Mouse (Mus musculus): ENCODE results near the gene Gm47955. TPM values are rescaled to one million over a fixed set of nuclear protein-coding genes. Genes with fewer than 3 reads are reported as not detected.
"Not testable (repeated sequence)": the region's sequence is repeated elsewhere in the genome, so short reads cannot be mapped to it uniquely, and the experiment has no call there.

The Gm47955 gene
- total RNA-seq, 1 experiment = not detected

- TF ChIP-seq ZNF384 (IDR thresholded peaks at IDR 0.05; ENCODE audit: low read depth, low read length) = no peak
- TF ChIP-seq ZC3H11A (IDR thresholded peaks at IDR 0.05; ENCODE audit: borderline replicate concordance, low read depth, low read length) = no peak
- no peak for TF ChIP-seq MAFK (IDR thresholded peaks at IDR 0.05; ENCODE audit: insufficient read depth, low read depth, low read length)
- TF ChIP-seq CHD2 (IDR thresholded peaks at IDR 0.05; ENCODE audit: low read depth, low read length) = no peak
- TF ChIP-seq HCFC1 (IDR thresholded peaks at IDR 0.05; ENCODE audit: borderline replicate concordance, insufficient read depth, low read length) = no peak
- 0 out of 2 replicates have a peak, but pooled peaks cover 2% of the 10 kb centered on the region for H3K9me3 ChIP-seq (ENCODE audit: control insufficient read depth, insufficient read depth, low read depth, low read length)
- in situ Hi-C loops (cut with MboI; ENCODE audit: low sequenced_read_pairs in 2 of 2, unreplicated experiment in 2 of 2) = no loop called here
- no peak for DNase-seq (ENCODE audit: low read depth, low spot score)
- H3K36me3 ChIP-seq (ENCODE audit: control insufficient read depth, insufficient read depth, low read length, poor library complexity, severe bottlenecking) = no peaks in the 10 kb centered on the region
- H3K9ac ChIP-seq (ENCODE audit: insufficient read depth, low read depth, low read length, poor library complexity, severe bottlenecking) = no peak overlapping the region
- H3K4me3 ChIP-seq (ENCODE audit: insufficient read depth in 1 of 2, low read depth in 1 of 2, low read length in 2 of 2, poor library complexity in 1 of 2, severe bottlenecking in 1 of 2) = no peak overlapping the region
- H3K27ac ChIP-seq (ENCODE audit: insufficient read depth, low read depth, low read length, poor library complexity, severe bottlenecking) = no peak overlapping the region
- no peaks in the 10 kb centered on the region for H3K4me1 ChIP-seq (ENCODE audit: control insufficient read depth in 2 of 2, insufficient read depth in 2 of 2, low read length in 2 of 2, poor library complexity in 1 of 2)
These were observed 21.4 kb upstream of the Gm47955 start for GRCm38 (mm10) chr1:82938666-82939065.

DNA sequence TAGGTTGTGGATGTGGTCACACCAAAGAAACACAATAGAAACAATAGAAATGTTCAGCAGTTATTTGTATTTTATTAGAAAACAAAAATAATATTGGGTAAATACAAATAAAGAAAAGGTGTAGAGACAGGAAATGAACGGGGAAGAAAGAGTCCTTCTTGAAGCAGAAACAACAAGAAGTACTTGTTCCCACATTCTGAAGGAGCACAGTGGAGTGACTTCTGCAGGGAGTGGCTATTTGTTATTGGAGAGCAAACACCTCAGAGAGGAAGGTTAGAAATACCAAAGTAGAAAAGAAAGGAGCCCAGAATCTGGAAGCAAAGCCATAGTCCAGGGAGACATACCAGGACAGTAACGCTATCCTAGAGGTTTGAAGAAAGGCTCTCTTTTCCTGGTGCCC lies 17.6 kb upstream of the Gm47955 start:
- H3K4me3 ChIP-seq (ENCODE audit: insufficient read depth in 1 of 2, low read depth in 1 of 2, low read length in 2 of 2, poor library complexity in 1 of 2, severe bottlenecking in 1 of 2); H3K36me3 ChIP-seq (ENCODE audit: control insufficient read depth, insufficient read depth, low read length, poor library complexity, severe bottlenecking); H3K4me1 ChIP-seq (ENCODE audit: control insufficient read depth in 2 of 2, insufficient read depth in 2 of 2, low read length in 2 of 2, poor library complexity in 1 of 2); DNase-seq (ENCODE audit: low read depth, low spot score); H3K9me3 ChIP-seq (ENCODE audit: control insufficient read depth, insufficient read depth, low read depth, low read length); H3K27ac ChIP-seq (ENCODE audit: insufficient read depth, low read depth, low read length, poor library complexity, severe bottlenecking); H3K9ac ChIP-seq (ENCODE audit: insufficient read depth, low read depth, low read length, poor library complexity, severe bottlenecking); in situ Hi-C loops (cut with MboI; ENCODE audit: low sequenced_read_pairs in 2 of 2, unreplicated experiment in 2 of 2): not testable (repeated sequence)

GRCm38 (mm10) chr1:82943295-82943694 lies 16.8 kb upstream of the Gm47955 start, which contains the start of gene A030003K21Rik:
Gene A030003K21Rik, minus strand, starts transcription at chr1:82943388.
- H3K4me3 ChIP-seq (ENCODE audit: insufficient read depth in 1 of 2, low read depth in 1 of 2, low read length in 2 of 2, poor library complexity in 1 of 2, severe bottlenecking in 1 of 2); H3K4me1 ChIP-seq (ENCODE audit: control insufficient read depth in 2 of 2, insufficient read depth in 2 of 2, low read length in 2 of 2, poor library complexity in 1 of 2); in situ Hi-C loops (cut with MboI; ENCODE audit: low sequenced_read_pairs in 2 of 2, unreplicated experiment in 2 of 2); H3K9me3 ChIP-seq (ENCODE audit: control insufficient read depth, insufficient read depth, low read depth, low read length); H3K36me3 ChIP-seq (ENCODE audit: control insufficient read depth, insufficient read depth, low read length, poor library complexity, severe bottlenecking); DNase-seq (ENCODE audit: low read depth, low spot score); H3K27ac ChIP-seq (ENCODE audit: insufficient read depth, low read depth, low read length, poor library complexity, severe bottlenecking); H3K9ac ChIP-seq (ENCODE audit: insufficient read depth, low read depth, low read length, poor library complexity, severe bottlenecking): not testable (repeated sequence)

- DNase-seq (ENCODE audit: low read depth, low spot score); H3K9me3 ChIP-seq (ENCODE audit: control insufficient read depth, insufficient read depth, low read depth, low read length); H3K36me3 ChIP-seq (ENCODE audit: control insufficient read depth, insufficient read depth, low read length, poor library complexity, severe bottlenecking); H3K4me3 ChIP-seq (ENCODE audit: insufficient read depth in 1 of 2, low read depth in 1 of 2, low read length in 2 of 2, poor library complexity in 1 of 2, severe bottlenecking in 1 of 2); in situ Hi-C loops (cut with MboI; ENCODE audit: low sequenced_read_pairs in 2 of 2, unreplicated experiment in 2 of 2); H3K4me1 ChIP-seq (ENCODE audit: control insufficient read depth in 2 of 2, insufficient read depth in 2 of 2, low read length in 2 of 2, poor library complexity in 1 of 2); H3K9ac ChIP-seq (ENCODE audit: insufficient read depth, low read depth, low read length, poor library complexity, severe bottlenecking); H3K27ac ChIP-seq (ENCODE audit: insufficient read depth, low read depth, low read length, poor library complexity, severe bottlenecking): not testable (repeated sequence)
These were observed 14.1 kb upstream of the Gm47955 start for GRCm38 (mm10) chr1:82946029-82946428.

DNA sequence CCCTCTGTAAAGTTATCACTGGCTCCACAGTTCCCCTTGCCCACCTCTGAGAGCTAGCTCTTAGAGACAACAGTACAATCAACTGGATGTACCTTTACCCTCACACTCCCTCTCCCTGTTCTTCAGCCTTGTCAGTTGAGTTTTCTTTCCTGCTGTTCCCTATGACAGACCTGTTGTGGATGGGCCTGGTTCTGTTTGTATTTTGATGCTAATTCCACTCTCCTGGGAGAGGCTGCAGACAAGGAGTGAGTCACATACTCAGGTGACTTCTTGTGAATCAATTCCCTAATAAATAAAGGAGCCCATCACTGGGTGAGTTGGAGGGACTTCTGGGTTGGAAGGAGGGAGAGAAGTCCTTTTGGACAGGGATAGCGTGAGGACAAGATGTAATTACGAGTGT lies 11.5 kb upstream of the Gm47955 start:
- in situ Hi-C loops (cut with MboI; ENCODE audit: low sequenced_read_pairs in 2 of 2, unreplicated experiment in 2 of 2) = no loop called here

DNA sequence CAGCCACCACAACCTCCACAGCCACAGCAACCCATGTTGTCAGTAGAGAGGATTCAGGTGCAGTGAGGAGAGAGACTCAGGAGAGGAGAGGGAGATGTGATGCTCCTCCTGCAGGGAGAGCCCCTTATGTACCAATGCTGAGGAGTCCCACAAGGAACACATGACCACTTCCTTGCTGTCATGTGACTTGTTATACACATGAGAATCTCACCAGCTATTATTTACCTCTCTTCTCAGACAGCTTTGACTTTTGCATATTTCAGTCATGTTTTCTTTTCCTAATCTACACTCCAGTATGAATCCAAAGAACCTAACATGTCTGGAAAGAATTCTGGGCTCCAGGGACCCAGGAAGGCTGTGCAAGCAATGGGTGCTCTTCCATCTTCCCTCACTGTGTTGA lies 4.2 kb upstream of the Gm47955 start, which contains the start of gene Gm7544:
Gene Gm7544 (minus strand): TSS at position 101 of the 400 bp plus-strand sequence.
- DNase-seq (ENCODE audit: low read depth, low spot score); H3K9me3 ChIP-seq (ENCODE audit: control insufficient read depth, insufficient read depth, low read depth, low read length); H3K36me3 ChIP-seq (ENCODE audit: control insufficient read depth, insufficient read depth, low read length, poor library complexity, severe bottlenecking); H3K4me1 ChIP-seq (ENCODE audit: control insufficient read depth in 2 of 2, insufficient read depth in 2 of 2, low read length in 2 of 2, poor library complexity in 1 of 2); H3K9ac ChIP-seq (ENCODE audit: insufficient read depth, low read depth, low read length, poor library complexity, severe bottlenecking); H3K27ac ChIP-seq (ENCODE audit: insufficient read depth, low read depth, low read length, poor library complexity, severe bottlenecking); in situ Hi-C loops (cut with MboI; ENCODE audit: low sequenced_read_pairs in 2 of 2, unreplicated experiment in 2 of 2); H3K4me3 ChIP-seq (ENCODE audit: insufficient read depth in 1 of 2, low read depth in 1 of 2, low read length in 2 of 2, poor library complexity in 1 of 2, severe bottlenecking in 1 of 2): not testable (repeated sequence)

More for the DNA sequence above, 11.5 kb upstream of the Gm47955 start:
- no peaks in the 10 kb centered on the region for H3K9me3 ChIP-seq (ENCODE audit: control insufficient read depth, insufficient read depth, low read depth, low read length)
- H3K4me3 ChIP-seq (ENCODE audit: insufficient read depth in 1 of 2, low read depth in 1 of 2, low read length in 2 of 2, poor library complexity in 1 of 2, severe bottlenecking in 1 of 2) = no peak overlapping the region
- no peak overlapping the region for H3K27ac ChIP-seq (ENCODE audit: insufficient read depth, low read depth, low read length, poor library complexity, severe bottlenecking)
- no peak for TF ChIP-seq ZNF384 (IDR thresholded peaks at IDR 0.05; ENCODE audit: low read depth, low read length)
- no peak for TF ChIP-seq MAFK (IDR thresholded peaks at IDR 0.05; ENCODE audit: insufficient read depth, low read depth, low read length)
- TF ChIP-seq CHD2 (IDR thresholded peaks at IDR 0.05; ENCODE audit: low read depth, low read length) = no peak
- no peak for TF ChIP-seq HCFC1 (IDR thresholded peaks at IDR 0.05; ENCODE audit: borderline replicate concordance, insufficient read depth, low read length)
- TF ChIP-seq ZC3H11A (IDR thresholded peaks at IDR 0.05; ENCODE audit: borderline replicate concordance, low read depth, low read length) = no peak
- DNase-seq (ENCODE audit: low read depth, low spot score) = no peak
- peaks cover 0 to 4% of the 10 kb centered on the region in 2 experiments; a peak in 2 of 4 replicates for H3K4me1 ChIP-seq (ENCODE audit: control insufficient read depth in 2 of 2, insufficient read depth in 2 of 2, low read length in 2 of 2, poor library complexity in 1 of 2)
- H3K36me3 ChIP-seq (ENCODE audit: control insufficient read depth, insufficient read depth, low read length, poor library complexity, severe bottlenecking) = no peaks in the 10 kb centered on the region
- no peak overlapping the region for H3K9ac ChIP-seq (ENCODE audit: insufficient read depth, low read depth, low read length, poor library complexity, severe bottlenecking)

All from ES-E14 (cell line).